Mouse (Mus musculus) testis, adult 2 months (tissue): Measurements from ENCODE around the gene Man1c1. TPM values are rescaled to one million over a fixed set of nuclear protein-coding genes. Genes with fewer than 3 reads are reported as not detected.

Experiments
- H3K27ac ChIP-seq: fragments of 200-500 bp; 2 replicates; pipeline ENCODE4 v1.5.1; 2012; ENCODE audit warnings: low read depth, low read length; ENCODE audit not compliant: control insufficient read depth, insufficient read depth
- H3K27me3 ChIP-seq: fragments of 200-500 bp; 2 replicates; pipeline ENCODE4 v1.6.1; 2012; ENCODE audit warnings: mild to moderate bottlenecking, low read length, moderate library complexity; ENCODE audit not compliant: control insufficient read depth, insufficient read depth
- H3K36me3 ChIP-seq: fragments of 200-500 bp; 2 replicates; pipeline ENCODE4 v1.6.1; 2012; ENCODE audit warnings: mild to moderate bottlenecking, low read length; ENCODE audit not compliant: control insufficient read depth, insufficient read depth
- H3K4me1 ChIP-seq: fragments of 200-500 bp; 2 replicates; pipeline ENCODE4 v1.6.1; 2012; ENCODE audit warnings: low read length; ENCODE audit not compliant: control insufficient read depth, insufficient read depth
- H3K4me3 ChIP-seq: fragments of 200-500 bp; 2 replicates; pipeline ENCODE4 v1.5.1; 2012; ENCODE audit warnings: low read depth, mild to moderate bottlenecking, low read length, moderate library complexity, mixed read lengths; ENCODE audit not compliant: control insufficient read depth
- CTCF ChIP-seq: fragments of 200-500 bp; IDR thresholded peaks from 2 replicates; pipeline ENCODE4 v1.5.1; 2012; ENCODE audit warnings: low read depth, mild to moderate bottlenecking, inconsistent platforms, low read length, moderate library complexity; ENCODE audit not compliant: control insufficient read depth, insufficient read depth, insufficient replicate concordance
- POLR2A ChIP-seq: fragments of 200-500 bp; IDR thresholded peaks from 2 replicates; pipeline ENCODE4 v1.6.1; 2012; ENCODE audit warnings: low read depth, mild to moderate bottlenecking, inconsistent platforms, low read length, moderate library complexity; ENCODE audit not compliant: control insufficient read depth
- polyA plus RNA-seq: library from polyadenylated mRNA; depleted of rRNA; stranded (reverse); fragments of >200 nt; gene quantifications from 2 replicates; pipeline ENCODE4 v1.2.3, GENCODE M21; 2012

Man1c1 gene
- polyA plus RNA-seq, 1 experiment = 0.95 TPM

- no peak for TF ChIP-seq POLR2A
- TF ChIP-seq CTCF = no peak
- no peak overlapping the region for H3K4me3 ChIP-seq
- no peaks in the 10 kb centered on the region for H3K27me3 ChIP-seq
- no peaks in the 10 kb centered on the region for H3K36me3 ChIP-seq
- no peaks in the 10 kb centered on the region; the same call in none of the 2 replicates for H3K4me1 ChIP-seq
- no peak overlapping the region for H3K27ac ChIP-seq
These were observed 91.9 kb downstream of the Man1c1 start for GRCm38 (mm10) chr4:134612070-134612667.

DNA sequence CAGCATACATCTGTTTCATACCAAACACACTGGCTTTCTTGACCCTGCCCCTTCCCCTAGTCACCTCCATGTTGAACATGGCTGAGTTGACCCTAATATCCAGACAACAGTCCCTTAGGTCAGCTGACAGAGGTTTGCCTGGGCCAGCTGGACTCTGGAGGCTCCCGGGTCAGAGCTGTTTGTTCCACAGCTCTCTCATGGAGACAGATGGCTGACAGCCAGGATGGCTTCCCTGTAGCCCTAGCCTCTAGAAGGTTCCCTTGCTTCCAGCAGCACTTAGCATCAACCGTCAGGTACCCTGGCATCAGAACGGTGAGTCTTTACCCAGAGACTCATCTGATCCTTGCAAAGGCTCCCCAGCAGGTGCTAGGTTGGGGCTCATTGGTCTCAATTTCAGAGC lies 93.5 kb downstream of the Man1c1 start:
- TF ChIP-seq POLR2A (no peak), CTCF (no peak)
- no peaks in the 10 kb centered on the region; the same call in 1 of the 2 replicates for H3K4me1 ChIP-seq
- no peaks in the 10 kb centered on the region for H3K36me3 ChIP-seq
- no peak overlapping the region for H3K4me3 ChIP-seq
- no peak overlapping the region for H3K27ac ChIP-seq
- H3K27me3 ChIP-seq = no peaks in the 10 kb centered on the region

DNA sequence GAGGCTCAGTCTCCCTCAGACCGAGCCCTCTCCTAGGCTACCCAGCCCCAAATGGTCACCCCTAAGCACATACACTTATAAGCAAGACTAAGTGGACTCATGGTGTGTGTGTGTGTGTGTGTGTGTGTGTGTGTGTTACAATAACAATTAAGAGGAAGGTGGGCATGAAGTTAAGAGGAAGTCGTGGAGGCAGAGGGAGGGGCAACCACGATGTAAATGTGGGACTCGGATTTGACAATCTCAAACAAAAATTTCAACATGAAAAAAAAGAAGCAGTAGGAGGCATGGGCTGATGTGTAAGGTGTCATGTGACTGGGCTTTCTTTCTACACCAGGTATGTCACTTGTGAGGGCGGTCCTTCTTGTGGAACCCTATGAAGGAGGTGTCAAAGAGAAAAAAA lies 96.4 kb downstream of the Man1c1 start:
- TF ChIP-seq CTCF = no peak
- no peak for TF ChIP-seq POLR2A
- Histone ChIP-seq H3K36me3 (no peaks in the 10 kb centered on the region), H3K27me3 (no peaks in the 10 kb centered on the region), H3K4me3 (no peak overlapping the region), H3K4me1 (no peaks in the 10 kb centered on the region; the same call in 1 of the 2 replicates), H3K27ac (no peak overlapping the region)

- Histone ChIP-seq H3K4me1 (no peaks in the 10 kb centered on the region; the same call in 1 of the 2 replicates), H3K4me3 (no peak overlapping the region), H3K27ac (no peak overlapping the region), H3K36me3 (no peaks in the 10 kb centered on the region), H3K27me3 (no peaks in the 10 kb centered on the region)
- no peak for TF ChIP-seq POLR2A
- no peak for TF ChIP-seq CTCF
These were observed 98.0 kb downstream of the Man1c1 start for GRCm38 (mm10) chr4:134606054-134606453.

GRCm38 (mm10) chr4:134604472-134604871 lies 99.6 kb downstream of the Man1c1 start:
- Histone ChIP-seq H3K4me1 (no peaks in the 10 kb centered on the region; the same call in 1 of the 2 replicates), H3K4me3 (no peak overlapping the region), H3K27ac (no peak overlapping the region), H3K36me3 (no peaks in the 10 kb centered on the region), H3K27me3 (no peaks in the 10 kb centered on the region)
- no peak for TF ChIP-seq CTCF
- TF ChIP-seq POLR2A = no peak

- TF ChIP-seq POLR2A = no peak
- no peak for TF ChIP-seq CTCF
- Histone ChIP-seq H3K4me1 (no peaks in the 10 kb centered on the region; the same call in 1 of the 2 replicates), H3K27ac (no peak overlapping the region), H3K27me3 (no peaks in the 10 kb centered on the region), H3K4me3 (no peak overlapping the region), H3K36me3 (no peaks in the 10 kb centered on the region)
These were observed 100.5 kb downstream of the Man1c1 start for GRCm38 (mm10) chr4:134603553-134603952.

DNA sequence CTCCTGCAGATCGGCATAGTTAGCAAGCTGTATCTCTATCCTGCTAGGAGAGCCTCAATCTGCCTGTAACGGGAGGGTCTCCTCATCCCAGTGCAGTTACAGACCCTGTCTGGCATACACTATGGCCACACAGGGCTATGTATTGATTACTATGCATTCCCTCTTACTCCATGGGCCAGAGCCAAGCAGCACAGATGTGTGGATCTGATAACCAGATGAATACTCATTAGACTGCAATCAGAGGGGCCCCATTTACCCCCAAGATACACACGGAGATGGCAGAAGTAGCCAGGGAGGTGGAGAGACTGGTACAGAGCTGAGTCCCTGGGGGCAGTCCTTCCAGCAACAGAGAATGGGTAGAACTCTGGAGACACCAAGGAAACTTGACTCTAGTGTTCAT lies 101.5 kb downstream of the Man1c1 start:
- Histone ChIP-seq H3K36me3 (no peaks in the 10 kb centered on the region), H3K27ac (no peak overlapping the region), H3K4me3 (no peak overlapping the region), H3K4me1 (no peaks in the 10 kb centered on the region; the same call in 1 of the 2 replicates), H3K27me3 (no peaks in the 10 kb centered on the region)
- no peak for TF ChIP-seq POLR2A
- no peak for TF ChIP-seq CTCF

DNA sequence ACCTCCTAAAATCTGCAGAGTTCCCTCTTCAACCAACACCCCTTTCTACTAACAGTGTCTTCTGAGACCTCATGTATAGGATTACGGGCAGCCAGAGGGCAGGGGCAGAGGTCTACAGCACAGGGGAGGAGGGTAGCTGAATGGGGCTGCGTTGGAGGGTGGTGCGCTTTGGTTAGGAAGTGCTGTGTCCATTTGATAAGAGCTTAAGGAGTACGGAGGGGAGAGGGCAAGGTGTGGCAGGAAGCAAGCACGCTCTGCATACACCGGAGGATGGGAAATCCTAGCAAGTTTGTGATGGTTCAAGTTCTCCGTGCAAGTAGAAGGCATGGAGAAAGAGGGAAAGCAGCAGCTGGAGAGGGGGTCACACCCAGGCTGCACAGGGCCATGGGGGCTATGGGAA lies 102.1 kb downstream of the Man1c1 start:
- H3K27ac ChIP-seq = no peak overlapping the region
- no peak for TF ChIP-seq CTCF
- no peak for TF ChIP-seq POLR2A
- H3K4me3 ChIP-seq = no peak overlapping the region
- H3K4me1 ChIP-seq = no peaks in the 10 kb centered on the region; the same call in 1 of the 2 replicates
- no peaks in the 10 kb centered on the region for H3K27me3 ChIP-seq
- H3K36me3 ChIP-seq = no peaks in the 10 kb centered on the region
